Mouse (Mus musculus) Patski (cell line): ENCODE data around the gene Misp. TPM values are rescaled to one million over a fixed set of nuclear protein-coding genes. Genes with fewer than 3 reads are reported as not detected.

Source experiments
- ATAC-seq: fragments of 100-300 bp; one replicate; pipeline ENCODE4 v1.8.0; 2021
- CTCF ChIA-PET: fragments of 350-600 bp; sonication (Branson Sonifier 250); formaldehyde crosslinking; loops from one replicate; lab custom pipeline; 2022; ENCODE audit warnings: inconsistent platforms; lab: Charles Lee
- POLR2A ChIA-PET: fragments of 350-600 bp; sonication (Branson Sonifier 250); formaldehyde crosslinking; loops from one replicate; lab custom pipeline; 2022; ENCODE audit warnings: antibody characterized with exemption, inconsistent platforms; lab: Charles Lee
- DNase-seq: peaks from one replicate; pipeline ENCODE4 v3.0.0-alpha.2; 2011; ENCODE audit warnings: low read depth, low spot score
- H3K27me3 ChIP-seq: fragments of 371-371 bp; one replicate; pipeline ENCODE4 v1.5.1; 2021
- CTCF ChIP-seq: fragments of 100-300 bp; IDR thresholded peaks from one replicate; pipeline ENCODE4 v1.5.1; 2021
- in situ Hi-C: fragments of 300-500 bp; cut with MboI; formaldehyde crosslinking; loops from 3 replicates; pipeline ENCODE4 v1.11.1; 2018; ENCODE audit warnings: low pct_unique_long_range_greater_than_20kb, mixed read lengths
- polyA plus RNA-seq: library from polyadenylated mRNA; unstranded; gene quantifications from one replicate; pipeline ENCODE4 v1.2.3, GENCODE M21; 2021

Misp gene
- polyA plus RNA-seq, 1 experiment from 2014 or later, result 0.17 TPM

GRCm38 (mm10) chr10:79852107-79852789 is 31.5 kb downstream of the Misp start:
- in situ Hi-C loops, result no loop called here
- CTCF ChIA-PET, result interaction anchor here (0.8 kb wide), 1 partner anchor 17 kb away, joined by 3 read pairs; no protein-coding TSS in a partner anchor
- TF ChIP-seq CTCF, result no peak
- POLR2A ChIA-PET, result interaction anchor here (0.8 kb wide), 1 partner anchor 21 kb away, joined by 3 read pairs; no protein-coding TSS in a partner anchor
- DNase-seq (no peak), ATAC-seq (no peak)
- H3K27me3 ChIP-seq, result no peaks in the 10 kb centered on the region

DNA sequence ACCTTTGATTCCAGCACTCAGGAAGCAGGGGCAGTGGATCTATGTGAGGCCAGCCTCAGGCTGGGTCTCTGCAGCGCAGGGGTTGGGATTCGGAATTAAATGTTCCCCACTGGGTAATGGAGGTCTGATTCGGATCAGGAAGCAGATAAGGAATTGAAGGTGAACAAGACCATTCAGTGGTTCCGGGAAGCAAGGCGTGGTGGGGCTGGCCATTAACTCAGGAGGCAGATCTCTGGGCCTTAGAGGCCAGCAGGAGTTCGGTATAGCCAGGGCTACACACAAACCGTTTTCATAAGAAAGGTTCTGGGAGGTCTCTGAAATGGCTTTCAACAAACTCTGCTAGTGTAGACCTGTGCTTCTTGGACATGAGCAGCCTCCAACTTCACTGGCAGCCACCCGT is 32.0 kb downstream of the Misp start:
- in situ Hi-C loops, result no loop called here
- no peak for ATAC-seq
- TF ChIP-seq CTCF, result no peak
- no peaks in the 10 kb centered on the region for H3K27me3 ChIP-seq
- POLR2A ChIA-PET, result interaction anchor here (0.8 to 1.8 kb wide), 2 partner anchors 12 to 20 kb away, joined by 3 to 10 read pairs; no protein-coding TSS in a partner anchor
- DNase-seq, result no peak
- CTCF ChIA-PET, result interaction anchor here (1.4 kb wide), 1 partner anchor 17 kb away, joined by 3 read pairs; no protein-coding TSS in a partner anchor

DNA sequence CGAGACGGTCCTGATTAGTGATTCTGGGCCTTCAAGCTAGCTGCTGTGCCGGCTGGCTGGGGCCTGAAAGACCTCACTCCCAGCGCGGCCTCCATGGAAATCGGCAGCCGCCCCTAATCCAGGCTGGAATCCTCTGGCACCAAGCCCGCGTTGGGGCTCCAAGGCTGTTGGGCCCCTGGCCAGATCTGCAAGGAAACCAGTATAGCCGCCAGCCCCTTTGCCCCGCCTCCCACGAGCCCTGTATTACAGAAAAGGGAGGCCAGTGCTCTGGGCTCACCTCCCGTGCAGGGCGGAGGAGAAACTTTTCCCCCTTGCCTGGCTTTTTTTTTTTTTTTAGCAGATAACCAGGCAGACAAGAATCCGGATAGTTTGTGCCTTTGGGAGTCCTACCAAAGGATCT is 32.6 kb downstream of the Misp start:
- DNase-seq, result peak; percentile 64
- CTCF ChIA-PET, result interaction anchor here (0.9 to 1.4 kb wide), 3 partner anchors 12 to 18 kb away, joined by 3 to 4 read pairs (median 3); no protein-coding TSS in a partner anchor
- TF ChIP-seq CTCF, result no peak
- no peaks in the 10 kb centered on the region for H3K27me3 ChIP-seq
- peak; percentile 3 for ATAC-seq
- POLR2A ChIA-PET, result interaction anchor here (0.8 to 1.8 kb wide), 3 partner anchors 12 to 61 kb away, joined by 3 to 10 read pairs (median 8); no protein-coding TSS in a partner anchor
- in situ Hi-C loops, result no loop called here

- CTCF ChIA-PET, result interaction anchor here (0.9 to 1.4 kb wide), 3 partner anchors 13 to 19 kb away, joined by 3 to 4 read pairs (median 3); no protein-coding TSS in a partner anchor
- POLR2A ChIA-PET, result interaction anchor here (0.6 to 1.8 kb wide), 3 partner anchors 13 to 60 kb away, joined by 3 to 10 read pairs (median 8); no protein-coding TSS in a partner anchor
- H3K27me3 ChIP-seq, result no peaks in the 10 kb centered on the region
- in situ Hi-C loops, result no loop called here
- DNase-seq (peak; percentile 99), ATAC-seq (peak; percentile 72)
- no peak for TF ChIP-seq CTCF
Observed at GRCm38 (mm10) chr10:79853860-79854795, 33.3 kb downstream of the Misp start, which contains the start of gene Ptbp1. TSS of gene Ptbp1 (plus strand) at chr10:79854427.

DNA sequence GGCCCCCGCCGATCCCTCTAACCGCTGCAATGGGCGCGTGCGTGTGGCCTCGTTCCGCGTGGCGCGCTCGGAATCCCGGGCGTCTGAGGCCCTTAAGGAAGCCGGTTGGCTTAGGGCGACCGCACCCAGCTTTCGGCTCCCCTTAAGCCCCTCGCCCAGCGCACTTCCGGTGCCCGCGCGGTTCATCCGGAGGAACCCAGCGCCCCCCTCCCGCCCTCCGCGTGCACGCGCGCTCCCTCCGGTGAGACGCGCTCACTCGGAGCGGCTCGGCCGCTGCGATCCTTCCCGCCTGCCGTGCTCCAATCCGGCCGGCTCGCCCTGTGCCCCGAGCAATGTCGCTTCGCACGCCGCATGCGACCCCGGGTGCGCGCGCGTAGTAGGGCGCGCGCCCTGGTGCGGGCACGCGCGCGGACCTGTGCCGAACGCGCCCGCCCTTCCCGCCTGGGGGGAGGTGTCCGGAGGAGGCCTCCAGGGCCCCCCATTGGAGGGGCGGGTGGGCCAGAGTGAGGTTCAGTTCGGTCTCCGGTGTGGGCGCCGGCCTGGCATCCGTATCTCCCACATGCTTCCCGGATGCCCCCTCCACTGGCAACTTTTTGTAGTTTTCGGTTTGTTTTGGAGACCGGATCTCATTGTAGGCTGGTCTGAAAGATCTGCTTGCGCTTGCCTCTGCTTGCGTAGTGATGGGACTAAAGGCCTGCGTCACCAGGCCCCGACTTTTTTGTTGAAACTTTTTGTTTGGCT is 34.2 kb downstream of the Misp start:
- H3K27me3 ChIP-seq, result no peaks in the 10 kb centered on the region
- no peak for TF ChIP-seq CTCF
- in situ Hi-C loops, result no loop called here
- ChIA-PET CTCF (no interaction called here), POLR2A (interaction anchor here (0.9 to 1.3 kb wide), 3 partner anchors 13 to 60 kb away, joined by 3 to 8 read pairs (median 3); no protein-coding TSS in a partner anchor)
- DNase-seq (no peak), ATAC-seq (peak; percentile 7)

DNA sequence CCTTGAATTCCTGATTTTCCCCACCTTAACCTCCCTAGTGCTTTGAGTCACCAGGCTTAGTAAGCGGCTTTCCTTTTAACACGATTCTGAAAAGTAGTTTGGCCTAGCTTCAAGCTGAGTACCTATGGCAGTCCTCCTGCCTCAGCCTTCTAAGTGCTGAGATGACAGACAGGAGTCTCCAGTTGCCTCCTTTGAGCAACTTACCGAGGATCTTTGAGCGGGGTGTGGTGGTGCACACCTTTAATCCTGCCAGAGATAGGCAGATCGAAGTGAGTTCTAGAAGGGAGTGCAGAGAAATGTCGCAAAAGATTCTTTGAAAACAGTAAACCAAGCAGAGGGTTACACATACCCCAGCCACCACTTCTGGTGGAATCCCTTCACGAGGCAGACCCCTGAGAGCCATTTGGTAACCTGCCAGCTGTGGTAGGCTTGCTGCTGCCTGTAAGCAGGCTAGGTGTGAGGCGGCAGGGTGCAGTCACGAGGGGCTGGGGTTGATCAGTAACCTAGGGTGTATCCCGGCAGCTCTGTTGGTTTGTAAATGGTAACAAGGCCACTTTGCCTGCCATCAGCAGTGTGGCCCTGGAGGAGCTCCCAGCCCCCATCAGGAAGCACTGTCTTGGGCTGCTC is 34.9 kb downstream of the Misp start:
- DNase-seq (no peak), ATAC-seq (no peak)
- ChIA-PET POLR2A (interaction anchor here (0.7 to 2.9 kb wide), 5 partner anchors 10 to 200 kb away, joined by 3 to 11 read pairs (median 3); no protein-coding TSS in a partner anchor), CTCF (interaction anchor here (0.8 to 1.1 kb wide), 2 partner anchors 29 to 87 kb away, joined by 3 read pairs; no protein-coding TSS in a partner anchor)
- H3K27me3 ChIP-seq, result no peaks in the 10 kb centered on the region
- TF ChIP-seq CTCF, result no peak
- in situ Hi-C loops, result no loop called here

DNA sequence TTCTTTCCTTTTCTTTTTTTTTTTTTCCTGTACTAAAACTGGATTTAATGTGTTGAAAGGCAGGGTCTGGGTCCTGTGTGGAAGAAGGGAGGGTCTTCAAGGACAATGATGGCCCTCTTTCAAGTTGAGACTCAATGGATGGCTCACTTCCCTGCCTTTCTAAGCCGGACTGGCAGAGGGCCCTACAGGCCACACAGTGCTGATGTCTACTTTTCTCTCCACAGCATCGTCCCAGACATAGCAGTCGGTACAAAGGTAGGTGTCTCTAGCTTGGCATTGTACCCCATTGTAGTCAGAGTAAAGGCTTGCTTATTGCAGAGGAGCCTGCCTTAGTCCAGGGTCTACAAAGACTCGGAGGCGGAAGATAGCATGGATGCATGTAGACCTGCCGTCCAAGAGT is 35.5 kb downstream of the Misp start:
- ChIA-PET POLR2A (interaction anchor here (0.7 to 2.9 kb wide), 3 partner anchors 9 to 199 kb away, joined by 3 to 11 read pairs (median 4); no protein-coding TSS in a partner anchor), CTCF (interaction anchor here (0.8 to 1.2 kb wide), 3 partner anchors 28 to 104 kb away, joined by 3 to 4 read pairs (median 3); partner anchors contain the start of gene Wdr18)
- no peak for TF ChIP-seq CTCF
- no peaks in the 10 kb centered on the region for H3K27me3 ChIP-seq
- in situ Hi-C loops, result no loop called here
- ATAC-seq, result no peak
- DNase-seq, result no peak

- no peak for TF ChIP-seq CTCF
- POLR2A ChIA-PET, result interaction anchor here (2.9 kb wide), 1 partner anchor 9 kb away, joined by 11 read pairs; no protein-coding TSS in a partner anchor
Observed at GRCm38 (mm10) chr10:79856704-79857451, 36.1 kb downstream of the Misp start.

More at GRCm38 (mm10) chr10:79856704-79857451, 36.1 kb downstream of the Misp start:
- no peaks in the 10 kb centered on the region for H3K27me3 ChIP-seq
- no peak for ATAC-seq
- in situ Hi-C loops, result no loop called here
- CTCF ChIA-PET, result interaction anchor here (1.0 to 1.6 kb wide), 3 partner anchors 22 to 103 kb away, joined by 3 to 4 read pairs (median 4); partner anchors contain the start of gene Wdr18
- no peak for DNase-seq
